Mouse (Mus musculus) megakaryocyte, embryonic 14.5 days (primary cell): ENCODE measurements around the gene Serpinf1.
"Not testable (repeated sequence)": the region's sequence is repeated elsewhere in the genome, so short reads cannot be mapped to it uniquely, and the experiment has no call there.

Experiments
- FLI1 ChIP-seq: IDR thresholded peaks from 2 replicates; pipeline ENCODE4 v1.6.1; 2012; ENCODE audit warnings: low read length, inconsistent platforms, mixed read lengths
- GATA1 ChIP-seq: IDR thresholded peaks from 3 replicates; pipeline ENCODE4 v1.6.1; 2012; ENCODE audit warnings: mixed read lengths, low read length, inconsistent platforms, borderline replicate concordance

- TF ChIP-seq GATA1, FLI1: not testable (repeated sequence)
Measured at GRCm38 (mm10) chr11:75378786-75379185, 43.7 kb downstream of the Serpinf1 start.
